Mouse (Mus musculus): ENCODE results near the gene Enthd1. TPM values are rescaled to one million over a fixed set of nuclear protein-coding genes. Genes with fewer than 3 reads are reported as not detected.
A peak's percentile ranks its signal among the peaks of the same experiment; 100 is the strongest.

Enthd1 gene
- total RNA-seq, 2 experiments from 2014 or later, result not detected

- DNase-seq (ENCODE audit: low spot score in 2 of 2), result peak; percentile 19 to 41
Measured at GRCm38 (mm10) chr15:80430324-80430723, 134.6 kb downstream of the Enthd1 start.

GRCm38 (mm10) chr15:80418146-80418545, 146.8 kb downstream of the Enthd1 start:
- TF ChIP-seq CTCF (conservative IDR thresholded peaks at IDR 0.05), result no peak
- DNase-seq (ENCODE audit: low spot score in 2 of 2), result peak in 1 of 2 experiments; percentile 25
- Histone ChIP-seq H3K4me3 (no peak overlapping the region), H3K27ac (no peak overlapping the region)

More at GRCm38 (mm10) chr15:80430324-80430723, 134.6 kb downstream of the Enthd1 start:
- H3K4me3 ChIP-seq, result no peak overlapping the region
- TF ChIP-seq CTCF (conservative IDR thresholded peaks at IDR 0.05), result no peak
- no peak overlapping the region for H3K27ac ChIP-seq

GRCm38 (mm10) chr15:80417066-80417465, 147.9 kb downstream of the Enthd1 start:
- Histone ChIP-seq H3K27ac (no peak overlapping the region), H3K4me3 (no peak overlapping the region)
- DNase-seq (ENCODE audit: low spot score in 2 of 2), result no peak
- no peak for TF ChIP-seq CTCF (conservative IDR thresholded peaks at IDR 0.05)

- Histone ChIP-seq H3K4me3 (no peak overlapping the region), H3K27ac (no peak overlapping the region)
- TF ChIP-seq CTCF (conservative IDR thresholded peaks at IDR 0.05), result no peak
- no peak for DNase-seq (ENCODE audit: low spot score in 2 of 2)
Measured at GRCm38 (mm10) chr15:80415132-80415531, 149.8 kb downstream of the Enthd1 start.

DNA sequence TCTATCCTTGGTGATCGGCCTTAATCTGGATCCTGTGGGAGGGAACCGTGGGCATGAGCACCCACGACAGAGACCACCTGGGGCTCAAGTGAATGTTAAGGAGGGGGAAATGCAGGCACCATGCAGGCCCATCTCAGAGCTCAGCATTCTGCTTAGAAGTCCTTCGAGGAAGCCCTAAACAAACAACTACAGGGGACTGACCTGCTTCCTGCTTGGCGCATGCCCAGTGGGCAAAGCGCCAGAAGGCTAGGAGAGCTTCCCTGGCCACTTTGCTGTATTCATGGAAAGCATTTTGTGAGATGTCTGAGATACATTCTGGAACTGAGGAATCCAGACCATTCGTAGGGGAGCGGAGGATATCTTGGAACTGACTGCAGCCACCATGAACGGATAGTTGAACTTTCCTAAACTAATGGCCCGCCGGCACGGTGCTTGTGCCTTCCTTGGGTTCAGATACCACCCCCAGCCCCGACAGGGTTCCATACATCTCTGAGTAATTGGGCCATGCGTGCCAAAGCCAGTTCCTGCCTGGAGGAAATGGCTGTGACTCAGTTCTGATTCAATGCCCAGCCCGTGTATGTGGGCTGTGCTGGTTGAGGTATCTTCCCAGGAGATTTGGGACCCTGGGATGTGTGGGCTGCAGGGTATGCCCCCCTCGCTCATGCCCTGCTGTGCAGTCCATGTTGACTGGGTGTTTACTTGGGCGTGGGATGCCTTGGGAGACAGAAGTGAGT, 150.8 kb downstream of the Enthd1 start:
- no peak for DNase-seq (ENCODE audit: low spot score in 2 of 2)
- H3K27ac ChIP-seq, result no peak overlapping the region

GRCm38 (mm10) chr15:80413070-80413469, 151.9 kb downstream of the Enthd1 start:
- Histone ChIP-seq H3K4me3 (no peak overlapping the region), H3K27ac (no peak overlapping the region)
- TF ChIP-seq CTCF (conservative IDR thresholded peaks at IDR 0.05), result no peak
- DNase-seq (ENCODE audit: low spot score in 2 of 2), result no peak

More for the DNA sequence above, 150.8 kb downstream of the Enthd1 start:
- no peak for TF ChIP-seq CTCF (conservative IDR thresholded peaks at IDR 0.05)
- H3K4me3 ChIP-seq, result no peak overlapping the region

- no peak for TF ChIP-seq CTCF (conservative IDR thresholded peaks at IDR 0.05)
- DNase-seq (ENCODE audit: low spot score in 2 of 2), result no peak
- no peak overlapping the region for H3K27ac ChIP-seq
- no peak overlapping the region for H3K4me3 ChIP-seq
Measured at GRCm38 (mm10) chr15:80410661-80411060, 154.3 kb downstream of the Enthd1 start.

DNA sequence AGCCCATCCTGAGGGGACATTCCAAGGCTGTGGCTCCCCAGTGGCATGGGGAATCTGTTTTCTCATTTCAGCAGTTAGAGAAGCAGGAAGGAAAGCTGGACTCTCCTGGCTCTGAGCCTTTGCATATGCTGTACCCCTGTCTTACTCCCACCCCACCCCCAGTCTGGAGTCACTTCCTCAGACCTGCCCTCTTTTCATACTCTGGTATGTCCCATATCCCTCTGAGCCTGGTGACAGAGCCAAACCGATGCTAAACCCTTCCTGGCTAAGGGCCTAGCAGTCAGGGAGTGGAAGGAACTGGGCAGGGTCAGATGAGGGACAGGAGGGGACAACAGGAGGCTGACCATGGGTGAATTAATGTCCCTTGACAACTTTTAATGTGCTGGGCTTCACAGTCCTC, 157.1 kb downstream of the Enthd1 start:
- no peak for DNase-seq (ENCODE audit: low spot score in 2 of 2)
- no peak for TF ChIP-seq CTCF (conservative IDR thresholded peaks at IDR 0.05)
- H3K4me3 ChIP-seq, result no peak overlapping the region
- H3K27ac ChIP-seq, result no peak overlapping the region

Other genes with a start within 250 kb of the Enthd1 start
- under 1 TPM; 0.22 to 0.28 TPM for gene Grap2, start 7.4 kb upstream of the Enthd1 start, total RNA-seq (2021)
- gene Fam83f, start 106.7 kb upstream of the Enthd1 start, total RNA-seq (2021), result under 1 TPM in 1 of 2 experiments, not detected in 1; 0.15 TPM
- 100 to 1,000 TPM; 127 to 133 TPM for gene Tnrc6b, start 146.2 kb upstream of the Enthd1 start, total RNA-seq (2021)